Mouse (Mus musculus) C2C12 (cell line): ENCODE measurements at regions not wholly inside any gene's neighbourhood (a gene's known extent, or its start where the extent isn't known, plus 50 kb on each side); places are given as distances from the start of the nearest gene placed in this dataset.

Experiments
- H3K27me3 ChIP-seq: one replicate; pipeline ENCODE4 v1.6.1; 2011; ENCODE audit not compliant: control insufficient read depth, insufficient read depth, insufficient read length
- H3K36me3 ChIP-seq: one replicate; pipeline ENCODE4 v1.6.1; 2011; ENCODE audit not compliant: control insufficient read depth, insufficient read depth
- H3K4me3 ChIP-seq: one replicate; pipeline ENCODE4 v1.5.1; 2011; ENCODE audit warnings: mild to moderate bottlenecking, control low read depth; ENCODE audit not compliant: poor library complexity, insufficient read depth, severe bottlenecking
- H3K79me2 ChIP-seq: one replicate; pipeline ENCODE4 v1.6.1; 2011; ENCODE audit not compliant: control insufficient read depth, insufficient read depth
- H3K79me3 ChIP-seq: one replicate; pipeline ENCODE4 v1.6.1; 2011; ENCODE audit warnings: low read depth, control low read depth
- H3ac ChIP-seq: one replicate; pipeline ENCODE3; 2011; ENCODE audit warnings: low read depth; ENCODE audit not compliant: control insufficient read depth, insufficient read length
- CEBPB ChIP-seq: IDR thresholded peaks from one replicate; pipeline ENCODE4 v1.6.1; 2011; ENCODE audit warnings: low read depth, mild to moderate bottlenecking, control low read depth, moderate library complexity
- CTCF ChIP-seq: IDR thresholded peaks from one replicate; pipeline ENCODE4 v1.5.1; 2011; ENCODE audit not compliant: control insufficient read depth, insufficient read depth, insufficient read length
- FOSL1 ChIP-seq: IDR thresholded peaks from one replicate; pipeline ENCODE4 v1.8.0; 2011; ENCODE audit warnings: mild to moderate bottlenecking, low read length; ENCODE audit not compliant: poor library complexity, insufficient read depth, severe bottlenecking
- MAX ChIP-seq: IDR thresholded peaks from one replicate; pipeline ENCODE4 v1.6.1; 2011; ENCODE audit warnings: mild to moderate bottlenecking, control low read depth
- MYOD1 ChIP-seq: IDR thresholded peaks from one replicate; pipeline ENCODE4 v1.6.1; 2011; ENCODE audit warnings: low read depth; ENCODE audit not compliant: control insufficient read depth, insufficient read length
- MYOG ChIP-seq: IDR thresholded peaks from one replicate; pipeline ENCODE4 v1.6.1; 2011; ENCODE audit not compliant: control insufficient read depth, insufficient read length; ENCODE audit errors: extremely low read depth
- USF1 ChIP-seq: IDR thresholded peaks from one replicate; pipeline ENCODE4 v1.6.1; 2011; ENCODE audit warnings: low read depth, mild to moderate bottlenecking, control low read depth, moderate library complexity

GRCm38 (mm10) chr3:149461613-149462012 lies 471.3 kb upstream of the Adgrl2 start:
- Histone ChIP-seq H3K4me3 (no peak overlapping the region), H3K36me3 (no peaks in the 10 kb centered on the region)

GRCm38 (mm10) chr3:149449376-149449775 lies 459.0 kb upstream of the Adgrl2 start:
- H3K27me3 ChIP-seq = no peaks in the 10 kb centered on the region
- H3K36me3 ChIP-seq = no peaks in the 10 kb centered on the region
- H3K4me3 ChIP-seq = no peak overlapping the region
- TF ChIP-seq MYOD1 (no peak), CTCF (no peak), FOSL1 (no peak), MYOG (no peak), CEBPB (no peak), MAX (no peak), USF1 (no peak)
- no peak overlapping the region for H3ac ChIP-seq
- no peaks in the 10 kb centered on the region for H3K79me2 ChIP-seq
- no peaks in the 10 kb centered on the region for H3K79me3 ChIP-seq

More at GRCm38 (mm10) chr3:149461613-149462012, 471.3 kb upstream of the Adgrl2 start:
- Histone ChIP-seq H3K79me3 (no peaks in the 10 kb centered on the region), H3K79me2 (no peaks in the 10 kb centered on the region), H3K27me3 (no peaks in the 10 kb centered on the region), H3ac (no peak overlapping the region)
- TF ChIP-seq USF1 (no peak), MYOG (no peak), CTCF (no peak), CEBPB (no peak)

- no peak for TF ChIP-seq MYOG
- TF ChIP-seq CTCF = no peak
- no peak for TF ChIP-seq MYOD1
- TF ChIP-seq MAX = no peak
- TF ChIP-seq CEBPB = no peak
- H3K79me2 ChIP-seq = no peaks in the 10 kb centered on the region
- H3K36me3 ChIP-seq = no peaks in the 10 kb centered on the region
- H3K4me3 ChIP-seq = no peak overlapping the region
- no peaks in the 10 kb centered on the region for H3K79me3 ChIP-seq
- H3K27me3 ChIP-seq = no peaks in the 10 kb centered on the region
- no peak overlapping the region for H3ac ChIP-seq
Measured at GRCm38 (mm10) chr3:149445991-149446564, 455.7 kb upstream of the Adgrl2 start.

GRCm38 (mm10) chr3:149444854-149445577 lies 454.7 kb upstream of the Adgrl2 start:
- Histone ChIP-seq H3K27me3 (no peaks in the 10 kb centered on the region), H3K79me3 (no peaks in the 10 kb centered on the region), H3ac (no peak overlapping the region), H3K79me2 (no peaks in the 10 kb centered on the region), H3K4me3 (no peak overlapping the region), H3K36me3 (no peaks in the 10 kb centered on the region)
- TF ChIP-seq MAX (no peak), CTCF (no peak), MYOD1 (no peak), USF1 (no peak), MYOG (no peak), CEBPB (no peak), FOSL1 (no peak)

- H3K79me3 ChIP-seq = no peaks in the 10 kb centered on the region
- no peaks in the 10 kb centered on the region for H3K79me2 ChIP-seq
- H3K36me3 ChIP-seq = no peaks in the 10 kb centered on the region
- no peak overlapping the region for H3K4me3 ChIP-seq
- no peak for TF ChIP-seq FOSL1
- no peak for TF ChIP-seq MYOG
- TF ChIP-seq USF1 = no peak
- TF ChIP-seq CTCF = no peak
- TF ChIP-seq MYOD1 = no peak
- no peak overlapping the region for H3ac ChIP-seq
- H3K27me3 ChIP-seq = no peaks in the 10 kb centered on the region
Measured at GRCm38 (mm10) chr3:149444377-149444776, 454.0 kb upstream of the Adgrl2 start.

GRCm38 (mm10) chr3:149441227-149441626 lies 450.9 kb upstream of the Adgrl2 start:
- H3K4me3 ChIP-seq = no peak overlapping the region
- H3K27me3 ChIP-seq = no peaks in the 10 kb centered on the region

More at GRCm38 (mm10) chr3:149441227-149441626, 450.9 kb upstream of the Adgrl2 start:
- Histone ChIP-seq H3K79me3 (no peaks in the 10 kb centered on the region), H3K79me2 (no peaks in the 10 kb centered on the region), H3K36me3 (no peaks in the 10 kb centered on the region), H3ac (no peak overlapping the region)
- TF ChIP-seq MYOG (no peak), CTCF (no peak), MYOD1 (no peak), CEBPB (no peak), MAX (no peak), USF1 (no peak), FOSL1 (no peak)
